Mouse (Mus musculus): ENCODE data around the gene Rps8. TPM values are rescaled to one million over a fixed set of nuclear protein-coding genes. Genes with fewer than 3 reads are reported as not detected.
"Not testable (repeated sequence)": the region's sequence is repeated elsewhere in the genome, so short reads cannot be mapped to it uniquely, and the experiment has no call there.

Gene Rps8
- 100 to 1,000 TPM; 803 to 807 TPM for total RNA-seq (2021)

GRCm38 (mm10) chr4:117155792-117156355, at the start of gene Rps8:
Gene Rps8, minus strand, starts transcription at chr4:117156243.
- intact Hi-C loops (cut with DNase I): no loop called here
- peak; percentile 92 to 93 for DNase-seq

GRCm38 (mm10) chr4:117202992-117203354, 46.9 kb upstream of the Rps8 start:
- intact Hi-C loops (cut with DNase I): no loop called here
- no peak for DNase-seq

GRCm38 (mm10) chr4:117202046-117202991, 46.3 kb upstream of the Rps8 start:
- DNase-seq: peak; percentile 63 to 73
- intact Hi-C loops (cut with DNase I): no loop called here

GRCm38 (mm10) chr4:117191804-117192203, 35.8 kb upstream of the Rps8 start:
- intact Hi-C loops (cut with DNase I): no loop called here
- no peak for DNase-seq

- no peak for DNase-seq
- intact Hi-C loops (cut with DNase I): no loop called here
Observed at GRCm38 (mm10) chr4:117190660-117191059, 34.6 kb upstream of the Rps8 start.

- intact Hi-C loops (cut with DNase I): no loop called here
- peak; percentile 66 to 73 for DNase-seq
Observed at GRCm38 (mm10) chr4:117189856-117190543, 34.0 kb upstream of the Rps8 start.

- intact Hi-C loops (cut with DNase I): no loop called here
- peak; percentile 91 to 92 for DNase-seq
Observed at GRCm38 (mm10) chr4:117189382-117189855, 33.4 kb upstream of the Rps8 start.

- intact Hi-C loops (cut with DNase I): no loop called here
- no peak for DNase-seq
Observed at GRCm38 (mm10) chr4:117188969-117189368, 32.9 kb upstream of the Rps8 start.

GRCm38 (mm10) chr4:117182759-117183096, 26.7 kb upstream of the Rps8 start:
- intact Hi-C loops (cut with DNase I): not testable (repeated sequence)

GRCm38 (mm10) chr4:117181863-117182758, 26.1 kb upstream of the Rps8 start, which contains the start of gene Kif2c:
Gene Kif2c, minus strand, starts transcription at chr4:117182639.
- intact Hi-C loops (cut with DNase I): no loop called here
- DNase-seq: peak; percentile 94 to 96

More at GRCm38 (mm10) chr4:117182759-117183096, 26.7 kb upstream of the Rps8 start:
- not testable (repeated sequence) for DNase-seq

GRCm38 (mm10) chr4:117169936-117170335, 13.9 kb upstream of the Rps8 start:
- intact Hi-C loops (cut with DNase I): no loop called here
- DNase-seq: no peak

- intact Hi-C loops (cut with DNase I): no loop called here
- no peak for DNase-seq
Observed at GRCm38 (mm10) chr4:117161183-117161582, 5.1 kb upstream of the Rps8 start.

GRCm38 (mm10) chr4:117159666-117160065, 3.6 kb upstream of the Rps8 start:
- no peak for DNase-seq
- intact Hi-C loops (cut with DNase I): no loop called here

- intact Hi-C loops (cut with DNase I): no loop called here
- DNase-seq: no peak
Observed at GRCm38 (mm10) chr4:117156372-117156771, 329 bp upstream of the Rps8 start.

GRCm38 (mm10) chr4:117155020-117155791, 837 bp downstream of the Rps8 start:
- intact Hi-C loops (cut with DNase I): no loop called here
- no peak for DNase-seq

GRCm38 (mm10) chr4:117152714-117153113, 3.3 kb downstream of the Rps8 start:
- DNase-seq: no peak
- intact Hi-C loops (cut with DNase I): no loop called here

GRCm38 (mm10) chr4:117151416-117151815, 4.6 kb downstream of the Rps8 start:
- no peak for DNase-seq
- intact Hi-C loops (cut with DNase I): no loop called here

- intact Hi-C loops (cut with DNase I): no loop called here
- DNase-seq: no peak
Observed at GRCm38 (mm10) chr4:117150212-117150733, 5.8 kb downstream of the Rps8 start.

Measured in heart, postnatal 10 days (tissue).